Mouse (Mus musculus) heart, postnatal 4 days (tissue): Measurements from ENCODE around the gene Klhdc1. TPM values are rescaled to one million over a fixed set of nuclear protein-coding genes. Genes with fewer than 3 reads are reported as not detected.

ENCODE experiments used
- DNase-seq: peaks from one replicate; pipeline ENCODE4 v3.0.0; 2021
- total RNA-seq, 2 experiments: library from RNA; stranded (reverse); gene quantifications; 2 replicates each; pipeline ENCODE4 v1.2.3; 2021

Klhdc1 gene
- total RNA-seq, 2 experiments from 2014 or later, result 10.8 to 11.3 TPM

GRCm38 (mm10) chr12:69229251-69229650, 11.7 kb upstream of the Klhdc1 start:
- peak; percentile 28 for DNase-seq

- no peak for DNase-seq
Observed at GRCm38 (mm10) chr12:69235782-69236181, 5.2 kb upstream of the Klhdc1 start.

GRCm38 (mm10) chr12:69238284-69238683, 2.7 kb upstream of the Klhdc1 start:
- DNase-seq, result no peak

GRCm38 (mm10) chr12:69241405-69241770, 412 bp downstream of the Klhdc1 start:
- no peak for DNase-seq

GRCm38 (mm10) chr12:69241771-69242431, 925 bp downstream of the Klhdc1 start:
- DNase-seq, result peak; percentile 76

- DNase-seq, result no peak
Observed at GRCm38 (mm10) chr12:69249766-69250165, 8.8 kb downstream of the Klhdc1 start.

- no peak for DNase-seq
Observed at GRCm38 (mm10) chr12:69250756-69251155, 9.8 kb downstream of the Klhdc1 start.

GRCm38 (mm10) chr12:69253806-69254205, 12.8 kb downstream of the Klhdc1 start:
- no peak for DNase-seq

GRCm38 (mm10) chr12:69257836-69258235, 16.9 kb downstream of the Klhdc1 start:
- DNase-seq, result no peak

- no peak for DNase-seq
Observed at GRCm38 (mm10) chr12:69262251-69262650, 21.3 kb downstream of the Klhdc1 start.

GRCm38 (mm10) chr12:69265031-69265430, 24.1 kb downstream of the Klhdc1 start:
- DNase-seq, result no peak

GRCm38 (mm10) chr12:69267956-69268632, 27.1 kb downstream of the Klhdc1 start:
- DNase-seq, result no peak

- no peak for DNase-seq
Observed at GRCm38 (mm10) chr12:69268956-69269355, 28.0 kb downstream of the Klhdc1 start.

- no peak for DNase-seq
Observed at GRCm38 (mm10) chr12:69279931-69280469, 39.0 kb downstream of the Klhdc1 start.

- no peak for DNase-seq
Observed at GRCm38 (mm10) chr12:69280915-69281314, 39.9 kb downstream of the Klhdc1 start.

- no peak for DNase-seq
Observed at GRCm38 (mm10) chr12:69283146-69283545, 42.2 kb downstream of the Klhdc1 start.

- DNase-seq, result no peak
Observed at GRCm38 (mm10) chr12:69287535-69287934, 46.6 kb downstream of the Klhdc1 start.

- no peak for DNase-seq
Observed at GRCm38 (mm10) chr12:69288699-69289098, 47.7 kb downstream of the Klhdc1 start.

- DNase-seq, result no peak
Observed at GRCm38 (mm10) chr12:69292401-69292800, 51.4 kb downstream of the Klhdc1 start.

- no peak for DNase-seq
Observed at GRCm38 (mm10) chr12:69293815-69294214, 52.8 kb downstream of the Klhdc1 start.

- DNase-seq, result no peak
Observed at GRCm38 (mm10) chr12:69294936-69295335, 54.0 kb downstream of the Klhdc1 start.

GRCm38 (mm10) chr12:69295651-69296050, 54.7 kb downstream of the Klhdc1 start:
- DNase-seq, result no peak

- DNase-seq, result peak; percentile 90
Observed at GRCm38 (mm10) chr12:69296511-69297410, 55.8 kb downstream of the Klhdc1 start, which contains the start of gene Klhdc2. Klhdc2 (plus strand) TSS chr12:69296681.
